Mouse (Mus musculus): ENCODE measurements around the gene Ccdc36.

DNA sequence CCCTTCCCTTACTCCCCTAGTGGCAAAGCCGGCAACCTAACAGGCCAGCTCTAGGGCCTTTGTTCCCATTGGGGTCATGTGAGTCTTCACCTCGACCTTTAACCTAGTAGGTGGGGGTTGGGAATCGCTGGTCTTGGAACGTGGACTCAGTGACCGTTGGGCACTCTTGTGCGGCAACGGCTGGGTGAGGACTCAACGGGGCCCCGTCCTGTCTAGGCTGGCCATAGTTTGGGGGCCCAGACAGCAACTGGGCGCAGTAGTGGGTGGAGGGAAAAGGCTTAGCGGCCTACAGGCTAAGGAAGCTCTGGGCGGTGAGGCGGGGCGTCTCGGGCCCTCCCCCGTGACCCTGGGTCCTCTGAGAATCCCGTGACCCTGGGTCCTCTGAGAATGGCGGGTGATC is 35.6 kb downstream of the Ccdc36 start, which contains the start of gene 1700102P08Rik:
- TF ChIP-seq POLR2A (IDR thresholded peaks at IDR 0.05; ENCODE audit: low read depth, low read length) (no peak), CTCF (IDR thresholded peaks at IDR 0.05; ENCODE audit: extremely low read depth, insufficient read length, insufficient replicate concordance, low read depth, low read length) (no peak)

All from small intestine, adult 2 months (tissue).